Mouse (Mus musculus) embryonic facial prominence, embryonic 14.5 days (tissue): Measurements from ENCODE around the gene Rtn4r. TPM values are rescaled to one million over a fixed set of nuclear protein-coding genes. Genes with fewer than 3 reads are reported as not detected.
A peak's percentile ranks its signal among the peaks of the same experiment; 100 is the strongest.

Source experiments
- ATAC-seq: fragments of 200-750 bp; cut with Nextera tagmentation; 2 replicates; pipeline ENCODE4 v1.8.0; 2017; ENCODE audit warnings: low read depth, moderate number of reproducible peaks, moderate TSS enrichment
- DNase-seq: peaks from one replicate; pipeline ENCODE4 v3.0.0-alpha.2; 2015; ENCODE audit warnings: low spot score
- H3K27ac ChIP-seq: fragments of 300-500 bp; sonication (generic); replicated peaks from 2 replicates; pipeline ENCODE4 v1.5.1; 2014; ENCODE audit warnings: low read depth, mild to moderate bottlenecking, low read length, moderate library complexity
- H3K27me3 ChIP-seq: fragments of 300-500 bp; sonication (generic); replicated peaks from 2 replicates; pipeline ENCODE4 v1.6.1; 2014; ENCODE audit warnings: low read length; ENCODE audit not compliant: control insufficient read depth, insufficient read depth
- H3K36me3 ChIP-seq: fragments of 300-500 bp; sonication (generic); 2 replicates; pipeline ENCODE4 v1.6.1; 2014; ENCODE audit warnings: low read length, mixed read lengths; ENCODE audit not compliant: control insufficient read depth, insufficient read depth
- H3K4me1 ChIP-seq: fragments of 300-500 bp; sonication (generic); 2 replicates; pipeline ENCODE4 v1.6.1; 2014; ENCODE audit warnings: antibody characterized with exemption, low read length; ENCODE audit not compliant: control insufficient read depth, insufficient read depth
- H3K4me2 ChIP-seq: fragments of 300-500 bp; sonication (generic); 2 replicates; pipeline ENCODE4 v1.6.1; 2014; ENCODE audit warnings: low read depth, mild to moderate bottlenecking, low read length, moderate library complexity, mixed read lengths
- H3K4me3 ChIP-seq: fragments of 300-500 bp; sonication (generic); 2 replicates; pipeline ENCODE4 v1.5.1; 2014; ENCODE audit warnings: low read depth, mild to moderate bottlenecking, low read length
- H3K9ac ChIP-seq: fragments of 300-500 bp; sonication (generic); 2 replicates; pipeline ENCODE4 v1.6.1; 2014; ENCODE audit warnings: low read depth, mild to moderate bottlenecking, low read length, moderate library complexity, mixed read lengths
- H3K9me3 ChIP-seq: fragments of 300-500 bp; sonication (generic); 2 replicates; pipeline ENCODE4 v1.6.1; 2016; ENCODE audit warnings: low read length; ENCODE audit not compliant: control insufficient read depth
- WGBS: fragments of 180-500 bp; shearing (Covaris S2); extraction: QIAGEN DNeasy Blood & Tissue Kit; methylation state at CpG from one replicate; pipeline ENCODE4 v1.1.7; 2014; 5-methylcytosine and 5-hydroxymethylcytosine counted together
- polyA plus RNA-seq: library from polyadenylated mRNA; unstranded; fragments of >200 nt; fragmentation: Nextera tagmentation; extraction: Ambion mirVana; gene quantifications from 2 replicates; pipeline ENCODE4 v1.2.1, GENCODE M21; 2014

Rtn4r gene
- polyA plus RNA-seq, 1 experiment from 2014 or later: 4.3 TPM

GRCm38 (mm10) chr16:18169156-18169555, 41.7 kb downstream of the Rtn4r start:
- no peak for DNase-seq
- Histone ChIP-seq H3K4me2 (no peak overlapping the region), H3K36me3 (no peaks in the 10 kb centered on the region), H3K4me3 (no peak overlapping the region), H3K4me1 (peaks cover 4% of the 10 kb centered on the region; the same call in 1 of the 2 replicates), H3K27ac (no peak overlapping the region), H3K9ac (no peak overlapping the region), H3K27me3 (no peaks in the 10 kb centered on the region), H3K9me3 (no peaks in the 10 kb centered on the region)
- 68% methylated on average over 5 of the region's 5 CpGs for WGBS
- no peak for ATAC-seq

GRCm38 (mm10) chr16:18169776-18170175, 42.3 kb downstream of the Rtn4r start:
- DNase-seq (no peak), ATAC-seq (no peak)
- Histone ChIP-seq H3K9ac (no peak overlapping the region), H3K27ac (no peak overlapping the region), H3K27me3 (no peaks in the 10 kb centered on the region), H3K4me3 (no peak overlapping the region), H3K4me1 (peaks cover 1% of the 10 kb centered on the region; the same call in 1 of the 2 replicates), H3K9me3 (no peaks in the 10 kb centered on the region), H3K4me2 (no peak overlapping the region), H3K36me3 (no peaks in the 10 kb centered on the region)
- 82% methylated on average over 3 of the region's 3 CpGs for WGBS

GRCm38 (mm10) chr16:18172266-18172855, 44.9 kb downstream of the Rtn4r start:
- peak; percentile 23; the same call in 1 of the 2 replicates for ATAC-seq
- H3K9me3 ChIP-seq: no peaks in the 10 kb centered on the region
- H3K27ac ChIP-seq: no peak overlapping the region
- H3K9ac ChIP-seq: no peak overlapping the region
- no peaks in the 10 kb centered on the region for H3K27me3 ChIP-seq
- no peaks in the 10 kb centered on the region for H3K4me1 ChIP-seq
- no peak overlapping the region for H3K4me2 ChIP-seq
- WGBS: 13% methylated on average over 7 of the region's 7 CpGs
- no peak overlapping the region for H3K4me3 ChIP-seq
- DNase-seq: peak; percentile 78
- H3K36me3 ChIP-seq: no peaks in the 10 kb centered on the region

- no peaks in the 10 kb centered on the region for H3K9me3 ChIP-seq
- no peaks in the 10 kb centered on the region for H3K36me3 ChIP-seq
- H3K27me3 ChIP-seq: no peaks in the 10 kb centered on the region
- H3K4me2 ChIP-seq: no peak overlapping the region
- ATAC-seq (no peak), DNase-seq (no peak)
- no peaks in the 10 kb centered on the region for H3K4me1 ChIP-seq
- no peak overlapping the region for H3K27ac ChIP-seq
- 76% methylated on average over 7 of the region's 9 CpGs for WGBS
- no peak overlapping the region for H3K9ac ChIP-seq
- no peak overlapping the region for H3K4me3 ChIP-seq
Observed at GRCm38 (mm10) chr16:18173231-18173630, 45.8 kb downstream of the Rtn4r start.

DNA sequence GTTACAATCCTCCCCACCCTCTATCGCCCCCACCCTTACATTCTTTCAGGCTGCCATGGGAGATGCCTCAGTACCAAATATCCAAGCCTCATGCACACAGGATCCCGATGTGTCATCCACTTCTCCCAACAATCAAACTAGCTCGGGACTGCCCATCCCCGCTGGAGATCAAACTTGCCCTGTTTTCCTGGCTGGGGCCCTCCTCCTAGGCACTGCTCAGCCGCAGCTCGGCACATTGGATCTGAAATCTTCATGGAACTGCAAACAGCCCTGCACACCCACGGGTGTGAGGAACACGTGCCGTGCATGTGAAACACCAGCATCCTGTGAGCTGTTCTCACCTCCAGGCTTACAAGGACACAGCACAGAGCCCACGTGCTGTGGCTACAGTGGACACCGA, 46.3 kb downstream of the Rtn4r start:
- Histone ChIP-seq H3K36me3 (no peaks in the 10 kb centered on the region), H3K4me1 (no peaks in the 10 kb centered on the region), H3K27ac (no peak overlapping the region), H3K27me3 (no peaks in the 10 kb centered on the region), H3K4me2 (no peak overlapping the region), H3K9me3 (no peaks in the 10 kb centered on the region), H3K4me3 (no peak overlapping the region), H3K9ac (no peak overlapping the region)
- 67% methylated on average over 11 of the region's 11 CpGs for WGBS
- DNase-seq: no peak
- no peak for ATAC-seq

GRCm38 (mm10) chr16:18175817-18176541, 48.5 kb downstream of the Rtn4r start:
- Histone ChIP-seq H3K4me1 (no peaks in the 10 kb centered on the region), H3K4me3 (no peak overlapping the region), H3K4me2 (no peak overlapping the region), H3K9ac (no peak overlapping the region), H3K9me3 (no peaks in the 10 kb centered on the region), H3K27ac (no peak overlapping the region), H3K27me3 (no peaks in the 10 kb centered on the region), H3K36me3 (no peaks in the 10 kb centered on the region)
- ATAC-seq: peak; percentile 79
- DNase-seq: peak; percentile 69
- WGBS: 34% methylated on average over 6 of the region's 6 CpGs

- DNase-seq: no peak
- no peak overlapping the region for H3K27ac ChIP-seq
- H3K9me3 ChIP-seq: no peaks in the 10 kb centered on the region
- no peaks in the 10 kb centered on the region for H3K27me3 ChIP-seq
- H3K9ac ChIP-seq: no peak overlapping the region
- no peak for ATAC-seq
- no peaks in the 10 kb centered on the region for H3K4me1 ChIP-seq
- 66% methylated on average over 3 of the region's 4 CpGs for WGBS
- H3K4me2 ChIP-seq: no peak overlapping the region
- no peak overlapping the region for H3K4me3 ChIP-seq
- H3K36me3 ChIP-seq: no peaks in the 10 kb centered on the region
Observed at GRCm38 (mm10) chr16:18176758-18177157, 49.3 kb downstream of the Rtn4r start.

GRCm38 (mm10) chr16:18179591-18179990, 52.1 kb downstream of the Rtn4r start:
- Histone ChIP-seq H3K27me3 (no peaks in the 10 kb centered on the region), H3K4me2 (no peak overlapping the region), H3K36me3 (no peaks in the 10 kb centered on the region), H3K9ac (no peak overlapping the region), H3K9me3 (no peaks in the 10 kb centered on the region), H3K27ac (no peak overlapping the region), H3K4me3 (no peak overlapping the region), H3K4me1 (no peaks in the 10 kb centered on the region)
- WGBS: 16% methylated on average over 2 of the region's 2 CpGs
- ATAC-seq (peak; percentile 27; the same call in 1 of the 2 replicates), DNase-seq (peak; percentile 43)

DNA sequence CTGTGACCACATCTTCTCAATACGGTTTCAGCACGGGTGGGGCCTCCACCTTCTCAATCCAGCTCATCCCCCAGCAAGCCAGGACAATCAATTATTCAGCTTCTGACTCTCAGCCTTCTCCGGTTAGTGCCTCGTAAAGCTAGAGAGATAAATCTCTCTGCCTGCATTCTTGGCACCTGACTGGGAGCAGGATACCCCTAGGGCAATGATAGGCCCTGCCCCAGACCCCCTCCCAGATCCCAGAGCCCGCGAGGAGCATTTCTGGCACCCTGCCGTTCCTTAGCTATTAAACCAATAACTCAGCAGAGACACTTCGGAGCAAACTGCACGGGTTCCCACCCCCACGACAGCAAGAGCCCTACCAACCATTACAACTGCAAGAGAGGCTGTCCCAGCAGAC, 54.0 kb downstream of the Rtn4r start:
- Histone ChIP-seq H3K36me3 (no peaks in the 10 kb centered on the region), H3K9me3 (no peaks in the 10 kb centered on the region), H3K4me1 (no peaks in the 10 kb centered on the region), H3K27me3 (no peaks in the 10 kb centered on the region), H3K27ac (no peak overlapping the region), H3K4me3 (no peak overlapping the region), H3K4me2 (no peak overlapping the region), H3K9ac (no peak overlapping the region)
- DNase-seq: no peak
- 44% methylated on average over 10 of the region's 10 CpGs for WGBS
- no peak for ATAC-seq
